Mouse (Mus musculus): ENCODE measurements around the gene Rnf13. TPM values are rescaled to one million over a fixed set of nuclear protein-coding genes. Genes with fewer than 3 reads are reported as not detected.

Rnf13 gene
- total and polyA plus RNA-seq, 3 experiments: 18.8 to 26.1 TPM; not detected in 1

DNA sequence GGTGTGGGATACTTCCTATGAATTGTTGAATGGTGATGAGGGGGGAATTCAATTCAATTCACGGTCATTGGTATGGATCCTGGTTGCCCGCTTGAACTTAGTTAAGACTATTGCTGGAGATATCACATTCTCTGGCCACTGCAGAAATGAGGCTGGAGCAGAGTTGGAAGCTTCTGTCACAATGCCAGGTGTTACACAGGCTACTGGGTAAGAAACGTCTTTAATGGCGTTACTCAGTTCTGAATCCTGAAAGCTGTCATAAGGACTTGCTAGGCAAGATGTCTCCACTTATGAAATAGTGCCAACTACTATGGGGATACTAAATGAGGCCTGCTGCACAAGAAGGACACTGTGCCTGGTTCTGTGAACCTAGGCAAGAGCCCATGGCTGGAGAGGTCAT, 101.0 kb downstream of the Rnf13 start:
- no peak for TF ChIP-seq CTCF (IDR thresholded peaks at IDR 0.05 in 2 of 3, conservative IDR thresholded peaks at IDR 0.05 in 1 of 3; ENCODE audit: control insufficient read depth in 1 of 3, insufficient read depth in 1 of 3, low read depth in 2 of 3, low read length in 3 of 3, poor library complexity in 1 of 3, severe bottlenecking in 1 of 3)
- H3K79me2 ChIP-seq (ENCODE audit: control insufficient read depth, insufficient read depth, low read length, poor library complexity): no peaks in the 10 kb centered on the region
- no peak overlapping the region for H3K4me3 ChIP-seq (ENCODE audit: control insufficient read depth in 1 of 2, insufficient read depth in 1 of 2, low read depth in 2 of 2, low read length in 2 of 2)
- no peaks in the 10 kb centered on the region for H3K9me3 ChIP-seq (replicated peaks; ENCODE audit: insufficient read depth, low read length)
- H3K4me1 ChIP-seq (ENCODE audit: control insufficient read depth in 1 of 2, insufficient read depth in 2 of 2, low read length in 2 of 2): no peaks in the 10 kb centered on the region
- no peak for DNase-seq (ENCODE audit: low read depth, low spot score)
- peaks cover 0 to 3% of the 10 kb centered on the region in 2 experiments; a peak in 2 of 4 replicates for H3K36me3 ChIP-seq (ENCODE audit: control insufficient read depth in 1 of 2, insufficient read depth in 2 of 2, low read length in 2 of 2)
- no peak overlapping the region for H3K27ac ChIP-seq (ENCODE audit: control insufficient read depth, low read depth, low read length)
- no peak overlapping the region for H3K9ac ChIP-seq (ENCODE audit: control insufficient read depth, low read depth, low read length, poor library complexity, severe bottlenecking)
- no peaks in the 10 kb centered on the region for H3K27me3 ChIP-seq (ENCODE audit: control insufficient read depth in 1 of 2, insufficient read depth in 2 of 2, low read length in 2 of 2)

DNA sequence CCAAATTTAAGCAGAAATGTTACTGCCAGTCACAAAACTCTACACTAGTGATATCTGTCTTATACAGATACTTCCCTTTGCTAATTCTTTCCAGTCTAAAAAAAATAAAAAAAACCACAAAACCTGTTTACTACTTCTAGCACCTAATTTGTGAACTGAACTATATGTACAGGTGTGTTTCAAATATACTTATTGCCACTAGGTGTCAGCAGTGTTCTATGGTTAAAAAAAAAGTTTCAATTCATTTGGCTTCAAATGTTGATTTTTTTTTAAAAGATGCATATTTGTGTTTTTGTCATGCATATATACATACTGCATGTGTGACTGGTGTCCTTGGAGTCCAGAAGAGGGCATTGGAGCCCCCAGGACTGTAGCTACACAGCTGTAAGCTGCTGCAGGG, 107.9 kb downstream of the Rnf13 start:
- DNase-seq (ENCODE audit: low read depth, low spot score): peak; percentile 57
- Histone ChIP-seq H3K27ac (ENCODE audit: control insufficient read depth, low read depth, low read length) (no peak overlapping the region), H3K4me1 (ENCODE audit: control insufficient read depth in 1 of 2, insufficient read depth in 2 of 2, low read length in 2 of 2) (peaks cover 0 to 12% of the 10 kb centered on the region in 2 experiments; a peak in 1 of 4 replicates), H3K9me3 (replicated peaks; ENCODE audit: insufficient read depth, low read length) (no peaks in the 10 kb centered on the region), H3K36me3 (ENCODE audit: control insufficient read depth in 1 of 2, insufficient read depth in 2 of 2, low read length in 2 of 2) (peaks cover 0 to 5% of the 10 kb centered on the region in 2 experiments; a peak in 3 of 4 replicates), H3K9ac (ENCODE audit: control insufficient read depth, low read depth, low read length, poor library complexity, severe bottlenecking) (no peak overlapping the region), H3K4me3 (ENCODE audit: control insufficient read depth in 1 of 2, insufficient read depth in 1 of 2, low read depth in 2 of 2, low read length in 2 of 2) (no peak overlapping the region), H3K79me2 (ENCODE audit: control insufficient read depth, insufficient read depth, low read length, poor library complexity) (no peaks in the 10 kb centered on the region; the same call in 1 of the 2 replicates), H3K27me3 (ENCODE audit: control insufficient read depth in 1 of 2, insufficient read depth in 2 of 2, low read length in 2 of 2) (no peaks in the 10 kb centered on the region)
- TF ChIP-seq SMC3 (IDR thresholded peaks at IDR 0.05; ENCODE audit: low read depth, low read length): peak; percentile 60
- peak; percentile 95 for TF ChIP-seq ZNF384 (IDR thresholded peaks at IDR 0.05; ENCODE audit: low read depth, low read length)
- peak in 2 of 3 experiments; percentile 47 to 79; a peak in 4 of 6 replicates for TF ChIP-seq CTCF (IDR thresholded peaks at IDR 0.05 in 2 of 3, conservative IDR thresholded peaks at IDR 0.05 in 1 of 3; ENCODE audit: control insufficient read depth in 1 of 3, insufficient read depth in 1 of 3, low read depth in 2 of 3, low read length in 3 of 3, poor library complexity in 1 of 3, severe bottlenecking in 1 of 3)
- TF ChIP-seq CHD1 (IDR thresholded peaks at IDR 0.05; ENCODE audit: low read depth, low read length): no peak
- peak; percentile 86 for TF ChIP-seq RAD21 (IDR thresholded peaks at IDR 0.05; ENCODE audit: low read depth, low read length)
- peak; percentile 56 for TF ChIP-seq ZC3H11A (IDR thresholded peaks at IDR 0.05; ENCODE audit: low read depth, low read length)
- TF ChIP-seq SIN3A (IDR thresholded peaks at IDR 0.05; ENCODE audit: low read length): no peak

DNA sequence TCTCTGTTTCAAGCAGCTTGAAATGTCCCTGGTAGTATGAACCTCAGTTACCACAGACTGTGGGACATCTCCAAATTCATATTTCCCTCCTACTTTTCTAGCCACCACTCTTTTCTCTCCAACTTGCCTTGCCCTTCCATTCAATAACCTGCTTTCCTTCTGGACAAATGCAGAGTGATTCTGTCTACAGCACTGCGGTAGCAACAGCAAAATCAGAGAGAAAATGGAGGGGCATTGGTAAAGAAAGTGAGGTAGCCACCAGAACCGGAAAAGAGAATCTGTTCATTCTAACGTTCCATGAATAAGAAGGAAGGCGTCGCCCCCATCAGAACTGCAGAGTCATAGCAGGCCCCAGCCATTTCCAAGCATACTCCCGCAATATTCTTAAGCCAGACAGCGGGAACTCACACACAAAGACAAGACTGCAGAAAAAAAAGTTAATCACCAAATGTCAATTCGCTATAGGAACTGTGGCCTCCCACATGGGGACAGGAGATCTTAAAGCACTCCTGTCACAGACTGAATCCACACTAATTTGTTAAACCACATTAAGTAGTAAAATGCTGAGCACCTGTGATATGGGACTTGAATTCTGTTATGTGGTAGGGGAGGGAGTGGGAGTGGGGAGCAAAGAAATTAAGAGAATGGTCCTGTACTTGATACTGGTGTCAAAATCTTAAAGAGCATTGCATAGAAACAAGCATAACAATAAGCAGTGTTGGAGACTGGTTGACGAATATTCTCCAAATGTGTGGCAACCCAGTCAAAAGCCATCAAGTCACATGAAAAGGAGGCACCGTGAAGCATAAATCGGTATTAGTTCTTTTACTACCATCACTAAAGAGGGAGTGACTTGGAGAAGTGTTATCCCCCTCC, 110.2 kb downstream of the Rnf13 start:
- peak overlapping the region; percentile 77 to 98 for H3K4me3 ChIP-seq (ENCODE audit: control insufficient read depth in 1 of 2, insufficient read depth in 1 of 2, low read depth in 2 of 2, low read length in 2 of 2)
- peak; percentile 48 for DNase-seq (ENCODE audit: low read depth, low spot score)
- no peaks in the 10 kb centered on the region; the same call in 1 of the 2 replicates for H3K79me2 ChIP-seq (ENCODE audit: control insufficient read depth, insufficient read depth, low read length, poor library complexity)
- no peaks in the 10 kb centered on the region for H3K27me3 ChIP-seq (ENCODE audit: control insufficient read depth in 1 of 2, insufficient read depth in 2 of 2, low read length in 2 of 2)
- H3K36me3 ChIP-seq (ENCODE audit: control insufficient read depth in 1 of 2, insufficient read depth in 2 of 2, low read length in 2 of 2): peaks cover 0 to 5% of the 10 kb centered on the region in 2 experiments; a peak in 2 of 4 replicates
- no peak overlapping the region for H3K9ac ChIP-seq (ENCODE audit: control insufficient read depth, low read depth, low read length, poor library complexity, severe bottlenecking)
- H3K4me1 ChIP-seq (ENCODE audit: control insufficient read depth in 1 of 2, insufficient read depth in 2 of 2, low read length in 2 of 2): peaks cover 0 to 12% of the 10 kb centered on the region in 2 experiments; a peak in 2 of 4 replicates
- no peak overlapping the region for H3K27ac ChIP-seq (ENCODE audit: control insufficient read depth, low read depth, low read length)
- TF ChIP-seq POLR2AphosphoS5 (IDR thresholded peaks at IDR 0.05; ENCODE audit: borderline replicate concordance, low read depth, low read length) (no peak), KAT2A (conservative IDR thresholded peaks at IDR 0.05; ENCODE audit: low read depth, low read length) (no peak), RAD21 (IDR thresholded peaks at IDR 0.05; ENCODE audit: low read depth, low read length) (peak; percentile 1; the same call in 1 of the 2 replicates), SIN3A (IDR thresholded peaks at IDR 0.05; ENCODE audit: low read length) (no peak)
- H3K9me3 ChIP-seq (replicated peaks; ENCODE audit: insufficient read depth, low read length): no peaks in the 10 kb centered on the region

All from MEL (cell line).